Mouse (Mus musculus) right cerebral cortex, adult 2 months (tissue): Measurements from ENCODE around the gene Timm8a2.
"Not testable (repeated sequence)": the region's sequence is repeated elsewhere in the genome, so short reads cannot be mapped to it uniquely, and the experiment has no call there.

Experiments used
- DNase-seq, 2 experiments: peaks; one replicate each; pipeline ENCODE4 v3.0.0; 2021 to 2022; ENCODE audit warnings: low spot score in 2 of 2

Gene Timm8a2

DNA sequence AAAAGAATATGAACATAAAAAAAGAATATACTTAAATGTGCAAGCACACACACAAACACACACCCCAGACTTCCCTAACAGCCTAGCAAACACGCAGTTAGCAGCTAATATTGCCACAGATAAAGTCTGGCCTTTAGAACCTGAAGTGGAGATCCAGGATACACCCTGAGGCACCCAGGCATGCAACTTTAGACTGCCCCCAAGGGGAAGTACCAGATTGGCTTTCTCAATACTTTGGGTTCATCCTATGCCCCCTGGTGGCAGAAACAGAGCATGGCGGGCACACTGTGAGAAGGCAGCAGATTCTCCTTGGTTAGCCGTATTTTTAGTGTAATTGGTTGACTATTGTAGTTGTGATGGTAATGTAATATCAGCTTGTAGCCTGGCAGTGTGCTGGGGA lies 26.2 kb downstream of the Timm8a2 start:
- peak; percentile 88 to 89 for DNase-seq

DNA sequence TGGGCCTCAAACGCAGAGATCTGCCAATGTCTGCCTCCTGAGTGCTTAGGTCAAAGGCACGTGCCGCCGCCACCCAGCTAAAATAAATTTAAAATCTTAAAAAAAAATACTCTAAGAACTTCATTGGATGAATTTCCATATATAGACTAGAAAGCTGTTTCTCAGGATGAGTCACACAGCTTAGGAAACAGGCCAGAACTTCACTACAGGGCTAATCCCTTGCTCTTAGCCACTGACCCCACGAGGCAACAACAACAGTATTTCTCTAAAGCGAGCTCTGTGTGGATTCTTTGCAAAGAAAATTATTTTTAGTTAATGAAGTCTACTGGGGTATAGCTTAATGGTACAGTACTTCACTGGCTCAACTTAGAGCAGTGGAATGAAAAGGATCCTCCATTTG lies 26.9 kb downstream of the Timm8a2 start:
- no peak for DNase-seq

DNA sequence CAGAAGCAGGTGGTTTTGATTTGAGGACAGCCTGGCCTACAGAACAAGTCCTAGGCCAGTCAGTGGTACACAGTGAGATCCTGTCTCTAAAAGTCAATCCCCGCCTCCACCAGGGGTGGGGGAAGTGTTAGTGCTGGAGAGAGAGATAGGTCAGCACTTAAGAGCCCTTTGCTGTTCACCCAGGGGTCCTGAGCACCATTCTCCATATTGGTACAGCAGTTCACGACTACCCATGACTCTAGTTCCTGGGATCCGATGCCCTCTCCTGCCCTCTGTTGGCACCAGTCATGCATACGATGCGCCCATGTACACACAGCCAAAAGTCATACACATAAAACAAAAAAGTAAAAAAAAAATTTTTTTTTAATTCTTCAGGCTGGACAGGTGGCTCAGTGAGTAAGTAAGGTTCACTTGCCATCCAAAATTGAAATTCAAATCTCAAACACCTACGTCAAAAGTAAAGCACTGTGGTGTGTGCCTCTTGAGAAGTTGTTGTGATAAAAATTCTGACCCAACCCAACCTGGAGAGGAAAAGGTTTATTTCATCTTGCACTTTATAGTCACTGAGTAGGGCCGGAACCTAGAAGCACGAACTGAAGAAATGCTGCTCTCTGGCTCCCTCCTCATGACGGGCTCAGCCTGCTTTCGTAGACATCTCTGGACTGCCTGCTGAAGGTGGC lies 28.1 kb downstream of the Timm8a2 start:
- no peak for DNase-seq

DNA sequence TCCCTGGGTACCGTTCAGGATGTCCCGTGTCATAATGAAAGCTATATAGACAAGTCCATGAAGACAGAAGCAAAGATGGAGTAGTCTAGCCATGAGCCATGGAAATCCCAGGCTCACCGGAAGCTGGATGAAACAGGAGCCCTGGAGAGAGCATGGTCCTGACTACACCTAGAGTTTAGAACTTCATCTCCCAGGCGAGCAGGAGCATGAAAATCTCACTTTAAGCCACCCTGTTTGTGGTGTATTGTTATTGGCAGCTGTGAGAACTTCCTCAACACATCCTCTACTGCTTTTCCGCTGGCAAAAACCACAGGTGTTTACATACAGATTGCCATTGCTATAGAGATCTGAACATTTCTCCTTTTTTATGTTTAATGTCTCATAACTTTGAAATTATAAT lies 29.1 kb downstream of the Timm8a2 start:
- no peak for DNase-seq

DNA sequence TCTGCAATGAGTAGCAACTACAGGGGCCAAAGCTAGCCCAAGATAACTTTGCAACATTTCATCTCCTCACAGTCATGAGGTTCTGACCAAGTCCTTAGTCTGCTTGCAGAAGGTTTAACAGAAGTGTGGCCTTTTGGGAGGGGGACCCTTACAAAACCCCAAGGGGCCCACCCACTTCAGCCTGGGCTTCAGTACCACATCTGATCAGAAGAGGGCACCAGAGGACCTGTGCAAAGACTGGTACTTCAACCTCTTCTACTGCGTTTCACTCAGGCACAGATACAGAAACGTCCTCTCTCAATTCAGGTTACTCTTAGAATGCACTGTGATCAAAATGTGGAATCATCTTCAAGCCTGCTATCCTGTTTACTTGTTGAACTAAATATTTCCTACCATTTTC lies 30.0 kb downstream of the Timm8a2 start:
- peak; percentile 75 to 81 for DNase-seq

DNA sequence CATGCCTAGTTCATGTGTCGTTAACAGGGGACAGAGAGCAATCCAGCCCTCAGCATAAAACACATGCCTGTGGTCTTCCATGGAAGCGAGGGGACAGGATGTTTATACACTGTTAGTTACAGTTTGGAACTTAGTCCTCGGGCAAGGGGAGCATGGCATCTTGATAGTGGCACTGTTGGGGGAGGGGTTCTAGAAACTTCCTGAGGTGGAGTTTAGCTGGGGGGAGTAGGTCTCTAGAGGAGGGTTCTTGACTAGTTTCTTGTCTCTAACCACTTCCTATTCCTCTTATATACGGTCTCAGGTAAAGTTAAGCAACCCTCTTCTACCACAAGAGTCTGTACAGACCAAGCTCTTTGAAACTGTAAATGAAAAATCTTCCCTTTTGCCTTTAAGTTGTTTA lies 31.8 kb downstream of the Timm8a2 start:
- DNase-seq = no peak

DNA sequence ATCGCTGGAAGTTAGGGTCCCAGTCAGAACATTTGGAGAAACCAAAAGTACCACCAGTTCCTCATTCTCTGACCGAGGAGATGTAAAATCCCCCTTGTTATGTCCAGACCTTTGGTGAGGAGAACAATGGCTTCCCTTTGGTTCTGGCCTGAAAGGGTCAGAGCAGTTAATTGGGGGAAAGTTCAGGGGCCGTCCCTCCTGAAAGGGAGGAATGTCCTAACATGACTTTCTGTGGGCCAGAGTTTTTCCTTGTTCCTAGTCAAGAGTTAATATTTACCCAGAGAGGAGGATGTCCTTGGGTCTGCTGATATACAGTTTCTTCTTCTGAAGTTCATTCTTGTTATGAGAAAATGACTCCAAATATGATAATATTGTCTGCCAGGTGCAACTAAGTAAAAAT lies 33.6 kb downstream of the Timm8a2 start:
- DNase-seq = not testable (repeated sequence)

DNA sequence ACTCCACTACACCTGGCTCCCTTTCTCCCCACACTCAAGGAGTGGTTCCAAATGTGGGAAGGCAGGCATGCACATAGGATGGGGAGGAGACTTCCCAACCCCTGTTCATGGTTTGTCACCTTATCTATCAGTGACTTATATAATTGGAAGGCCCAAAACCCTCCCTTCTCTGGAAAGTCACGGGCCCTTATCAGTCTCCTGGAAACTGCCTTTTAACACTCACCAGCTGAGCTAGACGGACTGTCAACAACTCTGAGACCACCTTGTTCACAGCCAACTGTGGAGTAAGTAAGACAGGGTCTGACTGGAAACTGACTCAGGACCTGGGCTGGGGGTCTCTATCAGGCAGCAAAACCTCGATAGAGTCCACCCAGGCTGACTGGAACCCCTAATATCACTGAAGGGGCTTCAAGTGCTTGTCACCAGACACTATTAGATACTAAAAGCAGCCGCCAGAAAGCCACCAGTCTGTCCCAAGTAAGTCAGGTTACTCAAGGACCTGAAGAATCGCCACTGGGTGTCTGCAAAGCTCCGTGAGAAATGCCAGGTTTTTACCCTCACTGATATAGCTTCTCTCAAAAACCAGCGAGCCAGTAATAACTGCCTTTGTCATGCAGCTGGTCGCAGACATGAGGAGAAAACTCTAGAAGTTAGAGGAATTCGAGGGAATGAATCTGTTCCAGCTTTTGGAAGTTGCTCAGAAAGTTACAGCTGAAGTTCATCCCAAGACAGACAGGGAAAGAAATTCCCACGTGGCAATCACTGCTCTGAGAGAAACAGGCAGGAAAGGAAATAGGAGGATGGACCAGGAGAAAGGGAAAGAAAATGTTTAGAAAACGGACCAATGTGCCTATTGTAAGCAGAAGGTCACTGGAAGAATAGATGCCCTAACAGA lies 34.6 kb downstream of the Timm8a2 start:
- DNase-seq = no peak

DNA sequence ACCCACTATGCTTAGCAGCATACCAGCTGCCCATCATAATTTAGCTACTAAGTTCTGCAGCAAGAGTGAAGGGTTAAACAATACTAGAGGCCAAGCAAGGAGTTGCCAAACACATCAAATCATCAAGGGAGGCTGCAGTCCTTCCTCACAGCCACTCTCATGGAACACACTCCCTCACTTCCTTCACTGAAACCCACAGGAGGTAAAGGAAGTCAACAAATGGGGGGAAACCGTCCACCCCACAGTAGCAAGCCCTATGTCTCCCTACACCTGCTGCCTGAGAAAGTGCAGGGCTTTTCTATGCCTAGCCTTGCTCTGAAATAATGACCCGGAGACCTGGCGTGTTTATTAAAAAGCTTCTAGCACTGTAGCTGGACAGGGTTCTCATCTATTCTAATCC lies 35.5 kb downstream of the Timm8a2 start:
- no peak for DNase-seq

DNA sequence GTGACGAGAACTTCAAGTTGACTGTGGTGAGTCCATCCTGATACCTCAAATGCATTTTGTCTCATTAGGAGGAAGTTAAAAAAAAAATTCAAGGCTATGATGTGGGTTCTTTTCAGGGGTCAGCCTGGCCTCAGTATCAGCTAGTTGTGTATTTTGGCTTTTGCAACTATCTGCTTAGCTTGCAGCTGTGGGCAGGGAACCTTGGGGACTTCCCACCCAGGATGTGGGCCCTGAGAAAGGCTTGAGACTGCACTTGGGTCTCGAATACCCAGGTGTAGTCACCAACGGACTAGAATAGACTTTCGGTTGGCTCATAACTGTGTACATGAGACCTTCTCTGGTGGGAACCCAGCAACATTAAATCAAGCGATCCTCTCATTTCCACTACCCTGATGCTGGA lies 38.9 kb downstream of the Timm8a2 start:
- DNase-seq = no peak

DNA sequence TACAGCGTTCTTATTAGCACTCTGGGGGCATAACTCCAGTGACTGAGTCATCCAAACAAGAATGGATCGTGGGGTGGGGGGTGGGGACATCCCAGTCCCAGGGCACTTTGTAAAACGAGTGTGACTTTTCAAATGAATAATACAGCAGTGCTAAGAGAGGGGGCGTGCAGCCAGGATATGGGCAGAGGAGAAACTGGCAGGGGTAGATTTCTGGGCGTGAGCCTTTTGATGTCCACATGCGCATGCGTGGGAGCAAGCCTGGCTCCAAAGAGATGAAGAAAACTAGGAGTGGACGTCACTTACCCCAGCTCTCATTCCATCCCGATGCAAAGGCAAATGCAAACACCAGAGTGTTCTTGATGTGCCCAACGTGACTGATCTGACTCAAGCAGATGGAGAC lies 39.9 kb downstream of the Timm8a2 start:
- DNase-seq = no peak

DNA sequence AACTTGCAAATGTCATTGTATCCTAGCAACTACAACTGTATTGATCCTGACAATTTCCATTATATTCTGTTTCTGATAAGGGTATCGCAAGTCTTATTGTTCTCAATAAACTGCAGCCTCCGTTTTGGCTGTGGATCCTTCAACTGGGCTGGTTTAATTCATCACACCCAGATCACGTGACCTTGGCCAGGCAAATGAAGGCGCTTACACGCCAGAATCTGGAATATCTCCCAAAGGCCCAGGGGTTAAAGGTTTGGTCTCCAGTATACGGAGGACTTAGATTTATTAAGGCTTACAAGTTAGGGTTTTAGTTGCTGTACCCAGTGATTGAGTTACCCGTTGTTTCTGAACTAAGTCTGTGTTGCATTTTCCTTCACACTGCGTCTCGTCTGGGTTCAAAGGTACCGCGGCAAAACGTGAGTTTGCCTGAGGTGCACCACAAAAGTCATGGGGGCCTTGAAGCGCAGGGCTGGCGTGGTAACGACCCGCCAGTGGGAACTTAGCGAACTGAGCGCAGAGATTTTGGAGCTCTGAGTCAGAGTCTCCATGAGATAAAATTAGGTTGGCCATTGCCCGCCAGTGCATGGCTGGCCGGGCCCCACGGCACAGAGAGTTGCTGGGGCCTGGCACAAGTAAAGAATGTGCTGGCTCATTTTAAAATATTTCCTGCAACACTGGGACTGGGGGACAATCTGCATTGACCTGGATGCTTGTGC lies 41.2 kb downstream of the Timm8a2 start:
- DNase-seq = no peak

DNA sequence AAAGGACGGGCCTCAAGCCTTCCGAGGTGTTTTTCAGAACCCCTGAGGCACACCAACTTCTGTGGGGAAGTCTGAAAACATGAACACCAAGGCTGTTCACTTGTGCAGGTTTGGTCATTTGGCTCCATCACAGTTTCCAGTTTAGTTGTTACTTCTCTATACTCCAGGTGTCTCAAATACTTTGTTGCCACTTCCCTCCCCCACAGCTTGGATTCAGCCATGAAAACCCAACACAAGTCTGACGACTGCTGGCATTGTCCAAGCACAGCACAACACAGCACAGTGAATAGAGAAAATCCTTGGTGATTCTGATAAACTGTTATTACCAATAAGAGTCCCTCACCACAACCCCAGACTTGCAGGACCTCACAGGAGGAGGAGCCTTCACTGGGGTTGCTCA lies 42.5 kb downstream of the Timm8a2 start:
- DNase-seq = no peak

DNA sequence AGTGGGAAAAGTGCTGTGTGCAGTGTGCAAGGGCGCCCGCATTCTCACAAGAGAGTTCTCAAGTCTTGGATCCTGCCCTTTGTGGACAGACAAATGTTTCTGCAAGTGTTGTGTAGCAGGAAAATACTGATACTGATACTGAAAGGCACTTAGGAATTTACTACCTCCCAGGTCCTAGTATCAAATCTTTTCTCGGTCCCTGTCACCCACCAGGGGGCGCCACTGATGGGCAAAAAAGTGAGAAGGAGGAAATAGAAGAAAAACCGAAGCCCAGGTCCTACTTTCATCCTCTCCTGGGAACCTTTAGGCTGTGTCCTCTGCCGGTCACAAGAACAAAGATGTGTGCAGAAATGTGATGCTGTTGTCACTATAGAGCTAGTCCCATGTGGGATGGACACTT lies 45.0 kb downstream of the Timm8a2 start:
- peak; percentile 21 to 44 for DNase-seq

DNA sequence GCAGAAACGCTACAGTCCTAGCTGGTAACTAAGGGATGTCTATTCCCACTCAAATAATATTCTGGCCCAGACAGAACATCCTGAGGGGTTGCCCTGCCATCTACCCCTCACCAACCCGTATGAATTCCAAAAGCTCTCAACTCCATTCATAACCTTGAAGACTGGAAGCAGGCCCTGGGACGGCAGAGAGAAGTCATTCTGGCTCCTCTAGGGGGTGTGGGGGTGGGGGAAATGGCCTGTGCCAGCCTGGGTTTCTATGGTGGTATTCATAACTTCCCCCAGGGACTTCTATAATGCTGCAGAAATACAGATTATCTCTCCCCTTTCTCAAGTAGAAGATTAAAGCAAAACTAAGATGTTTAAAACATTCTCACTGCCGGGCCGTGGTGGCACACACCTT lies 45.4 kb downstream of the Timm8a2 start:
- DNase-seq = no peak

DNA sequence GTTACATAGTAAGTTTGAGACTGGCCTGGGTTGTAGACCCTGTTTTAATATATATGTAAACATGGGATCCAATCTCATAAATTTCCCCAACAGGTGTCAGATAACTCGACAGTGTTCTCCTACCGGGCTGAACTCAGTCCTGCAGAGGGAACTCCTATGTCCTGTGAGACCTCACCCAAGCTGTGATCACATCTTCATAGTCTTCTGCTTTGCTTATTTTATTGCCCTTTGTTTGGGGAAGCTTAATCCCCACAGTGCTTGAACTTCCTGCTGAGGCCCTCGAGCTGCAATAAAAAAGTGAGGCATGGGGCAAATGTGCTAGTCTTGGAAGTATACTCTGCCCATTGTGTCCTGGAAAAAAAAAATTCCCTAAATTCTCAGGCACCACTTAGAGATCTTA lies 46.8 kb downstream of the Timm8a2 start:
- no peak for DNase-seq

DNA sequence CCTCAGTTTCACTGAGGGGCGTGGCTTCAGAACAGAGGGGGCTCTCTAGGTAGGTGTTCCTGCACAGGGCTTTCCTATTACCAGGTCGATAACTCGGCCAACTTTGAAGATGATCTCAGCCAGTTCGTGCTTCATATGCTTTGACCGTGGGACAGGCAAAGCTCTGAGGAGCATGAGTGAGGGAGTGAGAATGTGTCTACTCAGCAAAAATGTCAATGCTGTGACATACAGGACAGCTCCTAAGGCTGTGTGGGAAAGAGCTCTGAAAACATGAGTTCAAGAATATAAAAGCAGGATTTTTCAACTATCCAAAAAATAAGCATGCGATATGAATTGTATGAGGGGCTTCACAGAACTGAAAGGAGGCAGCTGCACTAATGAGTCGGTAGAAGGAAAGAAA lies 49.0 kb downstream of the Timm8a2 start:
- no peak for DNase-seq

DNA sequence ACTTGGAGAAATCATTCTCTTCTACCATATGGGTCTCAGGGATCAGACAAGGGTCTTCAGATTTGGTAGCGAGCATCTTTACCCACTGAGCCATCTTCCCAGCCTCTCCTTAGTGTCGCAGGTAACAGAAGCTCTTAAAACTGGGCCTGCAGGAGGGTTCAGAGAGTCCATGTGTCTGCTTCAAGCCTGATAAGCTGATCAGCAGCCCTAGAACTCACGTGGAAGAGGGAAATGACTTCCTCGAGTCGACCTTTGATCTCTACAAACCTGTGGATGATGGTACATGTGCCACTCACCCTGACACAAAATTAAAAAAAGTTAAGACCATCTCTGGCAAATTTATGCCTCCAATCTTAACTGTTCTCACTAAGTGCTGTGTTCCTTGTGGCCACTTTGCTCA lies 53.5 kb downstream of the Timm8a2 start:
- no peak for DNase-seq
